Mouse (Mus musculus) CH12.LX (cell line): ENCODE data around the gene Fads2. TPM values are rescaled to one million over a fixed set of nuclear protein-coding genes. Genes with fewer than 3 reads are reported as not detected.

Experiments
- DNase-seq: peaks from one replicate; pipeline ENCODE4 v3.0.0-alpha.2; 2013; ENCODE audit errors: extremely low read depth
- H3K27ac ChIP-seq: 2 replicates; pipeline ENCODE4 v1.5.1; 2012; ENCODE audit warnings: low read depth, mild to moderate bottlenecking, control low read depth, moderate library complexity; ENCODE audit not compliant: insufficient read depth
- H3K27me3 ChIP-seq: replicated peaks from 2 replicates; pipeline ENCODE3; 2012; ENCODE audit warnings: inconsistent platforms
- H3K36me3 ChIP-seq, 2 experiments: replicated peaks in 1 of 2; 2 replicates each; pipeline versions ENCODE3 to v1.6.1; 2012; ENCODE audit warnings: inconsistent platforms in 1 of 2, low read length in 1 of 2, mild to moderate bottlenecking in 1 of 2, mixed read lengths in 1 of 2, moderate library complexity in 1 of 2; ENCODE audit not compliant: control insufficient read depth in 1 of 2, insufficient read depth in 1 of 2
- H3K4me1 ChIP-seq, 2 experiments: 2 replicates each; pipeline ENCODE4 v1.6.1; 2012; ENCODE audit warnings: inconsistent platforms in 1 of 2, moderate library complexity in 1 of 2; ENCODE audit not compliant: insufficient read depth in 2 of 2, control insufficient read depth in 1 of 2
- H3K4me2 ChIP-seq: 2 replicates; pipeline ENCODE4 v1.6.1; 2012; ENCODE audit warnings: low read depth, mild to moderate bottlenecking, control low read depth; ENCODE audit not compliant: poor library complexity, insufficient read depth, severe bottlenecking
- H3K4me3 ChIP-seq, 3 experiments: fragments of 150-350 bp in 1 of 3; sonication (generic) in 1 of 3; replicated peaks in 1 of 3; 2 replicates each; pipeline versions ENCODE3 to v1.5.1; 2011 to 2012; ENCODE audit warnings: low read depth in 2 of 3, low read length in 2 of 3, mild to moderate bottlenecking in 2 of 3, moderate library complexity in 2 of 3, control low read depth in 1 of 3, improper control_type of control experiment in 1 of 3, inconsistent platforms in 1 of 3, mixed read lengths in 1 of 3; ENCODE audit not compliant: poor library complexity in 1 of 3
- H3K79me2 ChIP-seq: replicated peaks from 2 replicates; pipeline ENCODE4 v1.6.1; 2012; ENCODE audit warnings: mild to moderate bottlenecking, moderate library complexity; ENCODE audit not compliant: control insufficient read depth, poor library complexity, insufficient read depth, severe bottlenecking; ENCODE audit errors: extremely low read depth
- H3K9ac ChIP-seq: 2 replicates; pipeline ENCODE4 v1.6.1; 2012; ENCODE audit warnings: low read depth, mild to moderate bottlenecking, control low read depth, moderate library complexity; ENCODE audit not compliant: insufficient read depth
- H3K9me3 ChIP-seq: replicated peaks from 2 replicates; pipeline ENCODE3; 2012; ENCODE audit warnings: low read length, inconsistent platforms, mixed read lengths
- CHD1 ChIP-seq: IDR thresholded peaks from 2 replicates; pipeline ENCODE4 v1.6.1; 2012; ENCODE audit warnings: low read depth, low read length, improper control_type of control experiment, inconsistent platforms
- CTCF ChIP-seq, 2 experiments: IDR thresholded peaks in 1 of 2; conservative IDR thresholded peaks in 1 of 2; 2 replicates each; pipeline ENCODE4 v1.5.1; 2011 to 2012; ENCODE audit warnings: low read depth in 2 of 2, low read length in 2 of 2, improper control_type of control experiment in 1 of 2, inconsistent platforms in 1 of 2, mild to moderate bottlenecking in 1 of 2, moderate library complexity in 1 of 2
- EP300 ChIP-seq: IDR thresholded peaks from 2 replicates; pipeline ENCODE4 v1.6.1; 2011; ENCODE audit warnings: low read length, improper control_type of control experiment
- ETS1 ChIP-seq: conservative IDR thresholded peaks from 2 replicates; pipeline ENCODE4 v1.6.1; 2012; ENCODE audit warnings: low read depth, mild to moderate bottlenecking, inconsistent platforms, low read length, improper control_type of control experiment, moderate library complexity
- GABPA ChIP-seq: IDR thresholded peaks from 2 replicates; pipeline ENCODE4 v1.6.1; 2012; ENCODE audit warnings: low read depth, low read length, improper control_type of control experiment, inconsistent platforms; ENCODE audit not compliant: insufficient replicate concordance
- HCFC1 ChIP-seq: IDR thresholded peaks from 2 replicates; pipeline ENCODE4 v1.6.1; 2012; ENCODE audit warnings: low read depth, mild to moderate bottlenecking, inconsistent platforms, low read length, improper control_type of control experiment
- IRF4 ChIP-seq: IDR thresholded peaks from 2 replicates; pipeline ENCODE4 v1.6.1; 2014; ENCODE audit warnings: low read depth, mild to moderate bottlenecking, inconsistent platforms, low read length, improper control_type of control experiment
- JUND ChIP-seq: conservative IDR thresholded peaks from 2 replicates; pipeline ENCODE4 v1.6.1; 2011; ENCODE audit warnings: low read depth, low read length, improper control_type of control experiment
- KAT2A ChIP-seq: IDR thresholded peaks from 2 replicates; pipeline ENCODE4 v1.6.1; 2012; ENCODE audit warnings: low read length, improper control_type of control experiment, inconsistent platforms; ENCODE audit not compliant: insufficient replicate concordance
- MAFK ChIP-seq: IDR thresholded peaks from 2 replicates; pipeline ENCODE4 v1.6.1; 2011; ENCODE audit warnings: low read length, improper control_type of control experiment; ENCODE audit not compliant: insufficient replicate concordance
- MAZ ChIP-seq: IDR thresholded peaks from 2 replicates; pipeline ENCODE4 v1.6.1; 2012; ENCODE audit warnings: low read depth, mild to moderate bottlenecking, inconsistent platforms, low read length, improper control_type of control experiment, moderate library complexity
- MEF2A ChIP-seq: IDR thresholded peaks from 2 replicates; pipeline ENCODE4 v1.6.1; 2014; ENCODE audit warnings: low read depth, mild to moderate bottlenecking, inconsistent platforms, low read length, improper control_type of control experiment, borderline replicate concordance
- NELFE ChIP-seq: IDR thresholded peaks from 2 replicates; pipeline ENCODE4 v1.6.1; 2011; ENCODE audit warnings: low read depth, low read length, improper control_type of control experiment
- NRF1 ChIP-seq: IDR thresholded peaks from 2 replicates; pipeline ENCODE4 v1.6.1; 2014; ENCODE audit warnings: low read depth, mild to moderate bottlenecking, inconsistent platforms, low read length, improper control_type of control experiment, moderate library complexity
- PAX5 ChIP-seq: IDR thresholded peaks from 2 replicates; pipeline ENCODE4 v1.6.1; 2012; ENCODE audit warnings: low read length, inconsistent platforms, mixed read lengths
- POLR2A ChIP-seq: IDR thresholded peaks from 2 replicates; pipeline ENCODE4 v1.6.1; 2011; ENCODE audit warnings: low read depth, mild to moderate bottlenecking, improper control_type of control experiment, low read length
- RAD21 ChIP-seq: IDR thresholded peaks from 2 replicates; pipeline ENCODE4 v1.6.1; 2011; ENCODE audit warnings: low read depth, mild to moderate bottlenecking, low read length, improper control_type of control experiment, moderate library complexity
- RCOR1 ChIP-seq: conservative IDR thresholded peaks from 2 replicates; pipeline ENCODE4 v1.6.1; 2012; ENCODE audit warnings: low read depth, mild to moderate bottlenecking, inconsistent platforms, low read length, improper control_type of control experiment
- SIN3A ChIP-seq: IDR thresholded peaks from 2 replicates; pipeline ENCODE4 v1.6.1; 2012; ENCODE audit warnings: low read length, improper control_type of control experiment, inconsistent platforms
- SMC3 ChIP-seq: IDR thresholded peaks from 2 replicates; pipeline ENCODE4 v1.6.1; 2011; ENCODE audit warnings: low read depth, low read length, improper control_type of control experiment
- TBP ChIP-seq: conservative IDR thresholded peaks from 2 replicates; pipeline ENCODE4 v1.6.1; 2011; ENCODE audit warnings: low read depth, low read length, improper control_type of control experiment
- UBTF ChIP-seq: IDR thresholded peaks from 2 replicates; pipeline ENCODE4 v1.6.1; 2012; ENCODE audit warnings: low read depth, mild to moderate bottlenecking, inconsistent platforms, low read length, improper control_type of control experiment, moderate library complexity
- USF1 ChIP-seq: IDR thresholded peaks from 2 replicates; pipeline ENCODE4 v1.6.1; 2014; ENCODE audit warnings: low read depth, mild to moderate bottlenecking, inconsistent platforms, low read length, improper control_type of control experiment
- ZC3H11A ChIP-seq: IDR thresholded peaks from 2 replicates; pipeline ENCODE4 v1.6.1; 2012; ENCODE audit warnings: low read depth, mild to moderate bottlenecking, inconsistent platforms, low read length, improper control_type of control experiment
- ZKSCAN1 ChIP-seq: IDR thresholded peaks from 2 replicates; pipeline ENCODE4 v1.6.1; 2012; ENCODE audit warnings: low read depth, inconsistent platforms, low read length, improper control_type of control experiment, borderline replicate concordance
- ZMIZ1 ChIP-seq: IDR thresholded peaks from 2 replicates; pipeline ENCODE4 v1.6.1; 2012; ENCODE audit warnings: low read depth, mild to moderate bottlenecking, inconsistent platforms, low read length, improper control_type of control experiment
- dilution Hi-C: fragments of 300-500 bp; cut with MboI; formaldehyde crosslinking; loops from 2 replicates; pipeline ENCODE4 v1.14.3; 2020; ENCODE audit warnings: low sequenced_read_pairs; ENCODE audit not compliant: extremely low pct_unique_long_range_greater_than_20kb, extremely low pct_ligation_motif_present
- in situ Hi-C: fragments of 300-500 bp; cut with MboI; formaldehyde crosslinking; loops from 3 replicates; pipeline ENCODE4 v1.14.3; 2019; ENCODE audit warnings: low sequenced_read_pairs, low pct_ligation_motif_present, low pct_unique_long_range_greater_than_20kb, mixed read lengths
- polyA plus RNA-seq: library from polyadenylated mRNA; unstranded; fragments of >175 nt; gene quantifications from 2 replicates; pipeline ENCODE4 v1.2.1, GENCODE M21; 2012; ENCODE audit warnings: low read depth; ENCODE audit not compliant: insufficient read length
- total RNA-seq, 2 experiments: library from RNA; depleted of rRNA; stranded (reverse); fragments of 300-350 nt in 1 of 2; fragments of >200 nt in 1 of 2; gene quantifications; 2 replicates each; pipeline ENCODE4 v1.2.3; 2012 to 2014

Fads2 gene
- total and polyA plus RNA-seq, 3 experiments: 1.7 to 8.1 (median 1.8) TPM

DNA sequence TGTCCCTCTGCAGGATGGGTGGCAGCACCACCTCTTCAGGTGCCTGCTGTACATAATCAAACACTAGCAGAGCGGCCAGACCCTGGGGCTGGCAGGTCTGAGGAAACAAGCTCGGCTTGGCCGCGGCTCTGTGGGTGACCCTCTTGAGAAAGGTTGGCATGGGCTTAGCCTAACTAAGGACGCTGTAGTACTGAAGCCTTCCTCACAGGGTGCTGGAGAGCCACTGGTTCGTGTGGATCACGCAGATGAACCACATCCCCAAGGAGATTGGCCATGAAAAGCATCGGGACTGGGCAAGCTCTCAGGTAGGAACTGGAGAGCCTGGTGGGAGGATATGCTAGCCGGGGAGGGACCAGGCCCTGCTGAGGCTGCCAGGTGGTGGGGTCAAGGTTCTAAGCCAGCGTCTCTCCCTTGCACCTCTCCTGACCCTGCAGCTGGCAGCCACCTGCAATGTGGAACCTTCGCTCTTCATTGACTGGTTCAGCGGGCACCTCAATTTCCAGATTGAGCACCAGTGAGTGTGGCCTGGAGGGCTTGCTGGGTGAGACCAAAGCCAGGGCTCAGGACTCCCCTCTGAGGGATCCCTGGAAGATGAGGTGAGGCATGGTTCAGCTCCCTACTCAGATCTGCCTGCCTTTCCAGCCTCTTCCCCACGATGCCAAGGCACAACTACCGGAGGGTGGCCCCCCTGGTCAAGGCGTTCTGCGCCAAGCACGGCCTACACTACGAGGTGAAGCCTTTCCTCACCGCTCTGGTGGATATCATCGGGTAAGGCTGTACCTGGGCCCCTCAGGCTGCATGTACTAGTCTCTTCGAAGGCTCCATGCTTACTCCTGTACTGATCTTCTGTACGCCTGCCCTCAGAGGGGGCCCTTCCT, 45.5 kb downstream of the Fads2 start:
- no peak overlapping the region for H3K4me3 ChIP-seq
- H3K36me3 ChIP-seq: no peaks in the 10 kb centered on the region
- in situ Hi-C loops: no loop called here
- H3K27ac ChIP-seq: no peak overlapping the region
- TF ChIP-seq MAFK: no peak
- no peak for TF ChIP-seq JUND
- TF ChIP-seq IRF4: no peak
- no peak for TF ChIP-seq RAD21
- TF ChIP-seq KAT2A: no peak
- TF ChIP-seq MAZ: no peak
- no peak for TF ChIP-seq SMC3
- no peak for TF ChIP-seq RCOR1
- no peak for TF ChIP-seq ZC3H11A
- TF ChIP-seq UBTF: no peak
- TF ChIP-seq TBP: no peak
- TF ChIP-seq MEF2A: no peak
- TF ChIP-seq ZKSCAN1: no peak
- TF ChIP-seq POLR2A: no peak
- TF ChIP-seq CTCF (conservative IDR thresholded peaks at IDR 0.05 in 1 of 2, IDR thresholded peaks at IDR 0.05 in 1 of 2; ENCODE audit: low read depth in 2 of 2, low read length in 2 of 2): no peak
- TF ChIP-seq GABPA: no peak
- no peak for TF ChIP-seq USF1
- no peak for TF ChIP-seq PAX5
- no peak for TF ChIP-seq ETS1
- peaks cover 2% of the 10 kb centered on the region for H3K27me3 ChIP-seq
- H3K9me3 ChIP-seq: no peaks in the 10 kb centered on the region
- dilution Hi-C loops: no loop called here
- no peaks in the 10 kb centered on the region for H3K79me2 ChIP-seq
- H3K4me2 ChIP-seq: no peak overlapping the region
- H3K4me1 ChIP-seq: peaks cover 0 to 7% of the 10 kb centered on the region in 2 experiments; a peak in 2 of 4 replicates
- no peak overlapping the region for H3K9ac ChIP-seq
- no peak for DNase-seq

DNA sequence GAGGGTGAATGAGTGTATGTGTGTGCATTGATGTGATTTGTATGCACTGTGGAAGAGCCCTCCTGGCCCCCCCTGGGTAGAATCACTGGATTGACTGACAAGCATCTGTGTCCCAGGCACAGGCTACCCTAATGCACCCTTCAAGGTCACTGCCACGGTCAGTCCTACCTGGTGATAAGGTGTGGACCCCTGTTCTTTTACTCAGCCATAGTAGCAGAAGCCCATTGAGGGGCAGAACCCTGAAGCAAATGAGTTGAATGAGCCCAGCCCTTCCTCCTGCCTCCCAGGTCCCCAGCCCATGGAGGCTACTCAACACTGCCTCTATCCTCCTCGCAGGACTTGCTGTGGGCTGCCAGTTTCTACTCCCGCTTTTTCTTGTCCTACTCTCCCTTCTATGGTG, 46.3 kb downstream of the Fads2 start:
- no peak overlapping the region for H3K27ac ChIP-seq
- no peaks in the 10 kb centered on the region for H3K9me3 ChIP-seq
- no peak overlapping the region for H3K4me2 ChIP-seq
- H3K4me3 ChIP-seq: no peak overlapping the region
- H3K79me2 ChIP-seq: no peaks in the 10 kb centered on the region
- dilution Hi-C loops: no loop called here
- peaks cover 0 to 3% of the 10 kb centered on the region in 2 experiments; a peak in 2 of 4 replicates for H3K4me1 ChIP-seq
- no peaks in the 10 kb centered on the region for H3K36me3 ChIP-seq
- peaks cover 2% of the 10 kb centered on the region for H3K27me3 ChIP-seq
- H3K9ac ChIP-seq: no peak overlapping the region
- no peak for DNase-seq
- TF ChIP-seq ETS1 (no peak), CHD1 (no peak), EP300 (no peak), ZMIZ1 (no peak), UBTF (no peak), SIN3A (no peak), HCFC1 (no peak), SMC3 (no peak), NRF1 (no peak), RCOR1 (no peak), PAX5 (no peak), IRF4 (no peak), MAFK (no peak), NELFE (no peak), MAZ (no peak)
- in situ Hi-C loops: no loop called here
